Mouse (Mus musculus) thymus, postnatal 0 days (tissue): ENCODE results near the gene Shmt2. TPM values are rescaled to one million over a fixed set of nuclear protein-coding genes. Genes with fewer than 3 reads are reported as not detected.
A peak's percentile ranks its signal among the peaks of the same experiment; 100 is the strongest.

Experiments
- DNase-seq: peaks from one replicate; pipeline ENCODE4 v3.0.0-alpha.2; 2015; ENCODE audit warnings: low spot score
- polyA plus RNA-seq: library from polyadenylated mRNA; unstranded; fragments of >200 nt; fragmentation: Nextera tagmentation; extraction: Ambion mirVana; gene quantifications from 2 replicates; pipeline ENCODE4 v1.2.1, GENCODE M21; 2015

The Shmt2 gene
- polyA plus RNA-seq = 102 and 118 TPM in 2 replicates

GRCm38 (mm10) chr10:127522088-127522581 lies at the start of gene Shmt2:
Gene Shmt2 (minus strand): TSS chr10:127522444.
- DNase-seq = peak; percentile 95

DNA sequence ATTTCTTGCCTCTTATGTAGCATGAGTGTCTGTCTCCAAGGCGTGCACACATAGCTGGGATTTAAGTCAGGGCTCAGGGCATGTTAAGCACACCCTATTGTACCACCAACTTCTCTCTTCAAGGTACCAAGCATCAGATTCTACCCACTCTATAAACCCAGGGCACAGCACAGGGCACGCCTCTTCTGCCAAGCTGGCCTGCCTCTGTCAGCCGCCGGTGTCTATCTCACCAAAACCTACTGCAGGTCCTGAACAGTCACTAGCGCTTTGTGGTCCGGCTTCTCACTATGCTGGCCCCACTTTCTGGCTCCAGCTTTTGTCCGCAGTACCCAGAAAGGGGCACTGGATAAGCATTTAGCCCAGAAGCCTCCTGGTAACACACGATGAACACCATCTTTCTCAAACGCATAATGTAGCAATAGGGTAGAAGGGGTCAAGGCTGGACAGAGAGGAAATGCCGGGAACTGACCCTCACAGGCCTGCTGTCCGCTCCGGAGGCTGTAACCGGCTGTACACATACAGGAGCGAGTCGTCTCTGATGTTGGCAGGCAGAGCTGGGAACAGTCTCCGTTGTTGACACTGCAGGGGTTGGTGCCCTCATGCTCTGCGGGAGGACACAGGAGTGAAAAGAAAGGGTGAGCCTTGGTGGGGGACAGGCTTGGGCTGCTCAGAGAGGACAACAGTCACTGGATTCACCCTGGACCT lies 48.8 kb upstream of the Shmt2 start:
- no peak for DNase-seq

DNA sequence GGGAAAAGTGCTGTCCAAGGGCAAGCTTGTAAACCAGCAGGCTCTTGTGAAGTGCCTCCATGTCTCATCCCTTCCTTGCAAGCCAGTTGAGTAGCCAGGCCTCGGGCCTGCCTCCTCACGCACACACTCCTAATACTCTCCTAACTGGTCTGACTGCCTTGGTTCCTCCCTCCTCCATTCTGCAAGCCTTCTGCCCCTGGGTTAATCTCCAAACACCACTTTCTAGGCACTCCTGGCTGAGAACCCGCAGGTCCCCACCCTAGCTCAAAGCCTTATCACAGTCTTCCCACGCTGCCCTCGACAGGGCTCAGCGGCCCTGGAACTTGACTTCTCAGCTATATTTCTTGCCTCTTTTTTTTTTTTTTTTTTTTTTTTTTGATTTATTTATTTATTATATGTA lies 48.1 kb upstream of the Shmt2 start:
- no peak for DNase-seq

GRCm38 (mm10) chr10:127569450-127569849 lies 47.2 kb upstream of the Shmt2 start:
- DNase-seq = peak; percentile 80

DNA sequence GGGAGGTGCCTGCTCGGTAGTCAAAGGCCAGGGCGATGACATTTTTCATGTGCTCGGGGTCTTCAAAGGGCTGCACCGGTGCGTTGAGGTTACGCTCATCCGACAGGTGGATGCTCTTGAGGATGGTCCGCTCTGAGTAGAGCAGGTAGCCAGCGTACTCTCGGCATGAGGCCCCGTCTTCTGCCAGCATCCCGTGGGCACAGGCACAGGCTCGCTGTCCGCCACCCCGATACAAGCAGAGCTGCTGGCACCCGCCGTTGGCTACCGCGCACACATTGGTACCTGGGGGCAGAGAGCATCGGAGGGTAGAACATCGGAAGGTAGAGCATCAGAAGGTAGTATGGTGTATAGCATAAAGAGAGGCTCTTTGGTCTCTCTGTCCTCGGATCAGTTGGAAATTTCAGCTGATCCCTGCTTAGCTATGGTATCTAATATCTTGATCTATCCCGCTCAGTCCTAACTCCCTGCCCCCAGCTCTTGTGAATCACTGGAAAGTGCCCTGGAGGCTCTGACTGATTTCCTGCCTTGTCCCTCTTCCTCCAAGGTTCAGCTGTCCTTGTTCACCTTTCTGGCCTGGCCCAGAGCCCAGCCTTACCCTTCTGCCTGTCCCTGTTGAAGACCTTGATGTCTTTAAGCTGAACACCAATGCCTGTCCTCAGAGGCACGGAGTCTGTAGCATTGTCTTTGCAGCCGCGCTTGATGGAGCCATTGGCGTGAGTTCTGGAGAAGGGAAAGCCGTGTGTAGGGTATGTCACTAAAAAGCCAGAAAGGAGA lies 44.5 kb upstream of the Shmt2 start:
- no peak for DNase-seq

GRCm38 (mm10) chr10:127564301-127564700 lies 42.1 kb upstream of the Shmt2 start:
- DNase-seq = no peak

- DNase-seq = no peak
These were observed 41.6 kb upstream of the Shmt2 start for GRCm38 (mm10) chr10:127563840-127564239.

DNA sequence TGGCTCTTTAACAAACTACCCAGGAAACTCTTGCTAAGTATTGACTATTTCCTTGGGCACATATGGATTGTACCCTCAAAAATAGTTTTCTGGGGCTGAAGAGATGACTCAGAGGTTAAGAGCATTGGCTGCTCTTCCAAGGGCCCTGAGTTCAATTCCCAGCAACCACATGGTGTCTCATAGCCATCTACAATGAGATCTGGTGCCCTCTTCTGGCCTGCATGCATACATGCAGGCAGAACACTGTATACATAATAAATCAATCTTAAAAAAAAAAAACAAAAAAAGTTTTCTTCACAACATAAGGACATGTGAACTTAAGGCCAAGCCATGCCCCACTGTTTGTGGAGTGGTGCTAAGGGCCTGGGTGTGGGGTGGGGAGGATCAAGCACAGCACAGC lies 38.9 kb upstream of the Shmt2 start:
- DNase-seq = no peak

DNA sequence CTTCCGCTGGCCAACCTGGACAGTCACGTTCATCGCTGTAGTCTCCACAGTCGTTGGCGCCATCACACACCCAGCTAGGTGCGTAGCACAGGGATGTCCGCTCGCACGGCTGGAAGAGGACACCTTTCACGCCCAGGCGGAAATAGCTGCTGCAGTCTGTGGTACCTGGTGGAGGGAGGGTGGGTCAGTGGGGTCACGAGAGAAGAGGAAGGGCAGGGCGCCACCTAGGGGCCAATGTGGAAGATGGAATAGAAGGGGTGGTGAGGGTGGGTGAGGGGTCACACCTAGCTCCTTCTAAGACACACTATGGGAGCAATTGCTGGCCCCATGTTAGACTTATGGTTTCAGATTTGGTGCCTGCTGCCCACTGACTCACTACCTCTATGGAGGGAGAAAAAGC lies 35.2 kb upstream of the Shmt2 start:
- DNase-seq = no peak

DNA sequence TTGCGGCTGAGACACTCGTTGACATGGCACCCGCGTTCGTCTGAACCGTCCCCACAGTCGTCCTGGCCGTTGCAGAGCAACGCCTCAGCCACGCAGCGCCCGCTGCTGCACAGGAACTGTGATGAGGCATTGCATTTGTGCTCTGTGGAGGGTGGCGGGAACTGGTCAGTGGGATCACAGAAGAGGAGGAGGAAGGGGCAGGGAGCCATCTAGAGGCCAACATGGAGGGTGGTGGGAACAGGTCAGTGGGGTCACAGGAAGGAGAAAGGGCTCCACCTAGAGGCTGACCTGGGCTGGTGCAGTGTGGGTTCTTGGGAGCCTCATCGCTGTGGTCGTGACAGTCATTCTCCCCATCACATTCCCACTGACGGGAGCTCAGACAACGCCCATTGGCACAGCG lies 33.5 kb upstream of the Shmt2 start:
- DNase-seq = no peak

- DNase-seq = no peak
These were observed 27.6 kb upstream of the Shmt2 start for GRCm38 (mm10) chr10:127549892-127550291.

GRCm38 (mm10) chr10:127548236-127548635 lies 26.0 kb upstream of the Shmt2 start:
- DNase-seq = no peak

DNA sequence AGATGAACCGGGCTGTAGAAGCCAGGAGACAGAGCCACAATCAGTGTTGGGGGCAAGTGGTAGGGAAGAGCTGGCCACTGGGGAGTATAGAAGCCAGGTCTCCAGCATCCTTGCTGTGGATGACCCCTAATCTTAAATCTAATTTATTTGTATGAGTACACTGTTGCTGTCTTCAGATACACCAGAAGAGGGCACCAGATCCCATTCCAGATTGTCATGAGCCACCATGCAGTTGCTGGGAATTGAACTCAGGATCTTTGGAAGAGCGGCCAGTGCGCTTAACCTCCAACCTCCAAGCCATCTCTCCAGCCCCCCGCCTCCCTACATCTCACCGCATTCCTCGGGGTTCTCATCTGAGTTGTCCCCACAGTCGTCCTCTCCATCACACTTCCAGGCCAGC lies 24.3 kb upstream of the Shmt2 start:
- no peak for DNase-seq

- DNase-seq = no peak
These were observed 22.1 kb upstream of the Shmt2 start for GRCm38 (mm10) chr10:127544375-127544774.

DNA sequence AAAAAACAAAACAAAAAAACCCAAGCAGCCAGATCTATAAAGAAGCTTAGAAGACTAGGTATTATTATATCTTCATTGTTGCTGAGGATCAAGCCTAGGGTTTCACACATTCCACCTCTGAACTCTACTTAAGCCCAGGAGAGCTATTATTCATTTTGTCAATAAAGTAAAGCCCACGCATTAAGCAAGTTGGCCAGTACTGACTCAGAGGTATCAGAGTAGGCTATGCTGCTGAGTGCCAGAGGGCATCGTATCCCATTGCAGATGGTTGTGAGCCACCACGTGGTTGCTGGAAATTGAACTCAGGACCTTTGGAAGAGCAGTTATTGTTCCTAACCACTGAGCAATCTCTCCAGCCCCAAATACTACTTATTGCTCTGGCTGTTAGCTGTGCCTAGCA lies 21.7 kb upstream of the Shmt2 start:
- no peak for DNase-seq

GRCm38 (mm10) chr10:127542720-127543119 lies 20.5 kb upstream of the Shmt2 start:
- no peak for DNase-seq

- DNase-seq = no peak
These were observed 19.8 kb upstream of the Shmt2 start for GRCm38 (mm10) chr10:127542084-127542483.

GRCm38 (mm10) chr10:127541510-127541909 lies 19.3 kb upstream of the Shmt2 start:
- no peak for DNase-seq

GRCm38 (mm10) chr10:127537854-127538583 lies 15.8 kb upstream of the Shmt2 start:
- peak; percentile 59 for DNase-seq

GRCm38 (mm10) chr10:127536586-127537314 lies 14.5 kb upstream of the Shmt2 start:
- DNase-seq = peak; percentile 59

DNA sequence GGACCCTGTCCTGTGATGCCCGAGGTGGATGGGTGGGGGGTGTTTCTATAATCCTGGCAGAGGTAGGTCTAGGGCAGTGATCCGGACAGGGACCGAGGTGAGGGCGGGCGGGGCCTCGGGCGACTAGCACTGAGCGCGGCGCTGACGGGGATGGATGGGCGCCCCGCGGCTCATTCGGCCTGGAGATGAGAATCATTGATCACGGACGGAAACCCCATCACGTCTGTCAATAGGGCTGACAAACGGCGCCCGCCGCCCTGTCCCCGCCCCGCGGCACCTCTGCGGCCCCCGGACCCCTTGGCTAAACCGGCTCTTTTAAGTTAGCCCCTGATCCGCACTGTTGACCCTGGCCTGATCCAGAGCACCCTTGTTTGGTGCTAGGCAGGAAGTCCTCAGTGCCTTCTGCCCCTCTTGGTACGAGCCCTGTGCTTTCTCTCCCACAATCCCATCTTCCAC lies 12.7 kb upstream of the Shmt2 start:
- no peak for DNase-seq
